Mouse (Mus musculus) brain, embryonic 18.5 days (tissue): ENCODE data around the gene Gpr142.
A peak's percentile ranks its signal among the peaks of the same experiment; 100 is the strongest.

Experiments
- DNase-seq: peaks from one replicate; pipeline ENCODE4 v3.0.0-alpha.2; 2012; ENCODE audit warnings: low read depth, low spot score

Gene Gpr142

GRCm38 (mm10) chr11:114798624-114799023 lies at the start of gene Gpr142:
Gene Gpr142, plus strand, starts transcription at chr11:114798924.
- DNase-seq = no peak

DNA sequence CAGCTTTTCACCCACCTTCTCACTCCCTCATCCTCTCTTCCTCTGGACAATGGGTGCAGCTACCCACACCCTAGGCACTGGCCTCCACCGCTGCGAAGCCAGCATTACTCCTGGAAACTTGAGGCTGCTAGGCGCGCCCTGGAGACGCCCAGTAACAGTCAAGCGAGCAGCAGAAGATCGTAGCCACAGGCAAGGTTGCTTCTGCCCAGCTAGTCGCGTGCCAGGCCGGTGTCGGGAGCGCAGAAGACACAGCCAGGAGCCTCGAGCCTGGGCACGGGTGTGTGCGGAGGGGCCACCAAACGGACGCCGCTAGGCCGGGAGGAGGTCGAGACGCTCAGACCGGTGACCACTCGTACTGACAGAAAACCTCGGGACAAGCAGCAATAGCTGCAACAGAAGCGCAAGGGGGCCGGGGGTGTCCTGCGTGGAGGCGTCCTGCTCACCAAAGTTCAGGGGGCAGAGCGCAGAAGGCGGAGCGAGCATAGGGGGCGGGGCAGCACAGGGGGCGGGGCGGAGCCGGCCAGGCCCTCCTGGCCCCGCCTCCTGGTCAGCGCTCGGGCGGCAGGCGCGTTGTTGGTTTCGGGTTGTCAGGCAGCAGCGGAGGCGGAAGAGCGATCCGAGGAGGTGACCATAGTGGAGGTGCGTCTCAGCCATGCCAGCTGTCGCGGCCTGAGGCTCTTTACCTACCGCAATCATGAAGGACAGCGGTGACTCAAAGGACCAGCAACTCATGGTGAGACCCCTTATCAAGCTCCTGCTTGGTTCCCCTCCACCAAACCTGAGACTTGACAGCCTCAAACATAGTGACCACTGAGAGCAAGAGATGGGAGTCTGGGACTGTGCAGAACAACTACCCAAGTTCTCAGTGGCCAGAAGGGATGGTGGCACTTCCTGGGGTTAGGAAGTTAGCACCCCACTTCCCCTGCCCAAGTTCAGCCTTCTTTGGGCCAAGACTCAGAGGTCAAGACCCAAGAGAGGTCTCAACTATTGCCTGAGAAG lies 33.6 kb upstream of the Gpr142 start, which contains the start of gene Kif19a:
Gene Kif19a, plus strand, starts transcription at position 569 of the 999 bp plus-strand sequence.
- DNase-seq = no peak

GRCm38 (mm10) chr11:114769911-114770310 lies 28.8 kb upstream of the Gpr142 start:
- no peak for DNase-seq

- no peak for DNase-seq
Measured at GRCm38 (mm10) chr11:114771896-114772295, 26.8 kb upstream of the Gpr142 start.

GRCm38 (mm10) chr11:114780076-114780475 lies 18.6 kb upstream of the Gpr142 start:
- DNase-seq = no peak

- no peak for DNase-seq
Measured at GRCm38 (mm10) chr11:114785892-114786291, 12.8 kb upstream of the Gpr142 start.

DNA sequence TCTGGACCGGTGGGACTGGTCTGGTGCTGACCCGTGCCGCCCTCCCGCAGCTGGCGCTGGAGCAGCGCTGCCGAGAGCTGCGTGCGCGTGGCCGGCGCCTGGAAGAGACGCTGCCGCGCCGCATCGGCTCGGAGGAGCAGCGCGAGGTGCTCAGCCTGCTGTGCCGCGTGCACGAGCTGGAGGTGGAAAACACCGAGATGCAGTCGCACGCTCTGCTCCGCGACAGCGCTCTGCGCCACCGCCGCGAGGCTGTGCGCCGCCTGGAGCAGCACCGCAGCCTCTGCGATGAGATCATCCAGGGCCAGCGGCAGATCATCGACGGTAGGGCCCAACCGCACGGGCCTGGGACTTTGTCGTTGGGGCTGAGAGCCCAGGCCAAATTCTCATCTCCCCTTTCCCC lies 12.4 kb upstream of the Gpr142 start:
- no peak for DNase-seq

DNA sequence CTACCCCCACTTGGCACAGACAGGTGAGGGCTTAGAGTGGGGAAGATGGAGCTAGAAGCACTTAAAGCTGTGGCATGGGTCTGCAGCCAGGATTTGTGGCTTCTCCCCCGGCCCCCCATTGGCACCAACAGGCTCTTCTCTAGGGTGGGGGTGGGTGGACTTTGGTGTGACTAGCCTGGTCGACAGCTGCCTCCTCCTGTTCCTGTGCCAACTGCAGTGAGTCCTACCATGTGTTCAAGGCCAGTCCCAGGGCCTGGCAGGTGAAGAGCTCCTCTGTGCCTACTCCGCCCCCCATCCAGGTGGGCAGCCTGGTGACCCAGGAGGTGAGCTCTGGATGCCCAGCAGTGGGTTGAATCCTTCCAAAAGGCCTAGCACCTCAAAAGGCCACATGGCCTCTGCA lies 11.1 kb upstream of the Gpr142 start:
- DNase-seq = no peak

- no peak for DNase-seq
Measured at GRCm38 (mm10) chr11:114789061-114789714, 9.5 kb upstream of the Gpr142 start.

GRCm38 (mm10) chr11:114789716-114790115 lies 9.0 kb upstream of the Gpr142 start:
- DNase-seq = no peak

GRCm38 (mm10) chr11:114790171-114790570 lies 8.6 kb upstream of the Gpr142 start:
- DNase-seq = no peak

- no peak for DNase-seq
Measured at GRCm38 (mm10) chr11:114790841-114791240, 7.9 kb upstream of the Gpr142 start.

GRCm38 (mm10) chr11:114791351-114791889 lies 7.3 kb upstream of the Gpr142 start:
- DNase-seq = no peak

GRCm38 (mm10) chr11:114791891-114792411 lies 6.8 kb upstream of the Gpr142 start:
- DNase-seq = no peak

DNA sequence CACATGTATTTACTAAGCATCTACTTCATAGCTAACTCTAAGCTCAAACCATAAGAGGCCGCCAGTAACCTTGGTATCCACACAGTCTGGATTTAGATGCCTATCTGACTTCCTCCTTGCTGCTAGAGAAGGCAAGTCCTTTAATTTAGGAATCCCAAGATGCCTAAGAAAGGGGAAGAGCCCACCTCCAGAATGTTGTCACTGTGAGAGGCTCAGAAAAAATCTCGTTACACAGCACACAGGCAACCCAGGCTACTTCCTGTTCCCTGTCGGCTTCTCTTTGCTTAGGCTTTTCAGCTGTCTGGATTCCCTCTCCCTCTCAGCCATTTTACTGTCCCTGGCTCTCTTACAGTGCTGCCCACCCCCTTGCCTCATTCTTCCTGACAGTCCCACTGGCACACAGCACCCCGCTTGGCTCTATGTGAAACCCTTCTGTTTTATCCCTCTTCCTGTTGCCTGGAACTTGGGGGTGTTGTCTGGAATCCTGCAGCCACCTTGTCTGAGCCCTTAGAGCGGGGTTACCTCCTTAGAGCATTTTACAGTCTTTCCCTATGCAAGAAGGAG lies 5.7 kb upstream of the Gpr142 start:
- DNase-seq = no peak

DNA sequence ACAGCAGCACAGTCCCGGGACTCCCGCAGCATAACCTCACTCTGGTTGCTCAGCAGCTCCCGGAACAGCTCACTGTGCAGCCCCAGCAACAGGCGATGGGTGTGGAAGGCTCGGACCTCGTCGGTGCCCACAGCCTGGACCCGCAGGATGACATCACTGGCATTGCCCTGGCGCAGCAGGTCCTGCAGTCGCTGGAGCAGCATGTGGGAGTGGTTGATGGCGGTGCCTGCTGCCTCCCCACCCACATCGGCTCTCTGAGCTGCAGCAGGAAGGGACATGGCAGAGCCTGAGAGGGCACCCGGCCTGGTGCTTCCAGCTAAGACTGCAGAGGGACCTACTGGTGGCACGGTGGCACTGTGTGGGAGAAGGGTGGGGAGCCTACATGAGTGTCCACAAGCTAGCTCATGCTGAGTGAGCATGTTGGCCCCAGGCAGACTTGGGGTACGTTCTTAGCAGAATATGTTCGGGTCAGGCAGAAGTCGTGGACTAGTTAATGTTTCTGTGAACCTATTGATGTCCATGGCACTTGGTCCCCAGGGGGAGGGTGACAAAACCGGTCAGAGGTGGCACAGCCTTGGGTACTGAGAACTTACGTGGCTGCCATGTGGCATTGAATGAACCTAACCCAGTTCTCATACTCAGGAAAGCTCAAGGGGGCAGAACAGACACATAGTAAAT lies 4.7 kb upstream of the Gpr142 start:
- no peak for DNase-seq

DNA sequence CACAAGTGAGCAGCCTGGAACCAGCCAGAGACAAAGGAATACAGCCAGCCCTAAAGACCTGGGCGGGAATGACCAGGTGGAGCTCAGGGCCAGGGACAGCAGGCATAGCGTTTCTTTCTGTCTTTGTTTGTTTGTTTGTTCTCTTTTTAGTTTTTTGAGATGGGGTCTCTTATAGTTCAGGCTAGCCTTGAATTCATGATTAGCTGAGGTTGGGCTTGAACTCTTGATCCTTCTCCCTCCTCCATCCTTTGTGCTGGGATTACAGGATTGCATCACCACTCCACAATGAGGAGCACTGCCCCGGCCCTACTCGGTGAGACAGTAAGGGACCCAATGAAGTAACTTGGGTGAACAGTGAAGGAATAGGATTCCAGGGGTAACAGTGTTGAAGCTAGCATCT lies 4.0 kb upstream of the Gpr142 start:
- no peak for DNase-seq

DNA sequence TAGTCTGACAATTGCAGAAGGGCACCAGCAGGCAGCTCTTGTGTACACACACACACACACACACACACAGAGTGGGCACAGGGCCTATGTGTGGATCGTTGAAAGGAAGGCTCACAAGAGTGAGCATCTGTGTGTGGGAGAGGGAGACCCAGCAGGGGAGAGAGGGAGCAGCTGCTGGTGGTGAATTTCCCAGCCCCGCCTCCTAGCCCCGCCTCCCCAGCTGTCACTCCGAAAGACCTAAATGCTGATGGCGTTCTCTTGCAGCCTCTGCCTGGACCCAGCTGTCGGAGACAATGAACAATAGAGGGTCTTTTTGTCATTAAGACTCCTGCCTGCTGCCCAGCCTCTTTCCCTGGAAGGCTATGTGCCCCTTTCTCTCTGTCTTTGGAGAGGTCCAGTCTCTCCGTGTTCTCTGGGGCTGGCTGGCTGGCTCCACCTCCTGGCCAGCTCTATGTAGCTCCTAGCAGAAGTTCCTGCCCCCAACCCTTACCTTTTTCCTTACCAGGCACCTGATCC lies 3.4 kb upstream of the Gpr142 start:
- DNase-seq = peak; percentile 91

DNA sequence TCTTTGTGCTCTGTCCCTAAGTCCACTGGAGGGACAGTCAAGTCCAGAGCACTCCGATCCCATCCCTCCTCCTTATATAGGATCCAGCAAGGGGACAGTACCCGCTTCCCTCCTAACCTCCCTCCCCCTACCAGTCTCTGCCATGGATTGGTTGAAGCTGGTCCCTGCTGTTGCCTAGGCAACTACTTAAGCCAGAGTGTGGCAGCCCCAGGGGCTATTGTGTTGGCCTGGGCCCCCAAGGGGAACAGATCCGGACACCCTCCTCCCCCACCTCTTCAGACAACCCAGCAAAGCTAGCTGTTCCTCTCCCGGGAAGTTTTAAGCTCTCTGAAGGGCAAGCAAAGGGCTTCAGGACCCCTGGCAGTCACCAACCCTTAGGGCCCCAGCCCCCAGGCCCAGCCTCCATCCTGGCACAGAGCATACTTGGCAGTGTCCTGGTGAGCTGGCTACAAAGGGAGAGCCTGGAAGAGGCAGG lies 2.8 kb upstream of the Gpr142 start, which contains the start of gene Btbd17:
Gene Btbd17, minus strand, starts transcription at position 98 of the 475 bp plus-strand sequence.
- DNase-seq = peak; percentile 79

GRCm38 (mm10) chr11:114797176-114797575 lies 1.5 kb upstream of the Gpr142 start:
- no peak for DNase-seq

GRCm38 (mm10) chr11:114797981-114798380 lies 743 bp upstream of the Gpr142 start:
- no peak for DNase-seq
